Mouse (Mus musculus): ENCODE results near the gene Col11a2.
A peak's percentile ranks its signal among the peaks of the same experiment; 100 is the strongest.
"Not testable (repeated sequence)": the region's sequence is repeated elsewhere in the genome, so short reads cannot be mapped to it uniquely, and the experiment has no call there.

Gene Col11a2

DNA sequence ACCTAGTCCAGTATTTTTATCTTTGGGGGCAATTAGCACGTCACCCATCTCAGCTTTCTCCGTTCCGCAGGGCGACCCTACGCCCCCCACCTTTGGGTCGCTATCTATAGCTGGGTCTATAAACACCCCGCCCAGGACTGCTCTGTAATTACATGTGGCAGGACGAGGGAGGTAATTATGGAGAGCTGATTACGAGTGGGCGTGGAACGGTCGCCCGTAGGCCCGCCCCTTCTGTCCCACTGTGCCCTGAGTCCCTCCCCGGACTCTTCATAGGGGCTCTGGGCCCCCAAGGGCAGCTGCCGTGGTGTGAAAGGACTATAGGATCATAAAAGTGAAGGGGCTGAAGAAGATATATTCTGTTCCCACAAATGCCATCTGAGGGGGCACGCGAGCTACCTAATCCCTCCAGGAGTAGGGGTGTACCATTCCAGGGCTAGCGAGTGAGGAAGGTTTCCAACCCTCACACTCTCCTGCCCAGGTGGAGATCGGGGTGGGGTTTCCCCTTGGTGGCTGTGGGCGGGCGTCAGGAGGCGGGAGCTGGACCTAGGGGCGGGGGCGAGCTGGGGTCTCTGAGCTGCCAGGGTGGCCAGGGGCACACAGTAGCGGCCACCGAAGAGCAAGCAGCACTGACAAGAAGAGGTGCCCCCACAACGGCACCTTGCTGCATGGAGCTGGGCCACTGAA is at the start of gene Col11a2:
Col11a2 (plus strand) TSS at position 560 of the 684 bp plus-strand sequence.
- DNase-seq (ENCODE audit: low read depth, low spot score): no peak

DNA sequence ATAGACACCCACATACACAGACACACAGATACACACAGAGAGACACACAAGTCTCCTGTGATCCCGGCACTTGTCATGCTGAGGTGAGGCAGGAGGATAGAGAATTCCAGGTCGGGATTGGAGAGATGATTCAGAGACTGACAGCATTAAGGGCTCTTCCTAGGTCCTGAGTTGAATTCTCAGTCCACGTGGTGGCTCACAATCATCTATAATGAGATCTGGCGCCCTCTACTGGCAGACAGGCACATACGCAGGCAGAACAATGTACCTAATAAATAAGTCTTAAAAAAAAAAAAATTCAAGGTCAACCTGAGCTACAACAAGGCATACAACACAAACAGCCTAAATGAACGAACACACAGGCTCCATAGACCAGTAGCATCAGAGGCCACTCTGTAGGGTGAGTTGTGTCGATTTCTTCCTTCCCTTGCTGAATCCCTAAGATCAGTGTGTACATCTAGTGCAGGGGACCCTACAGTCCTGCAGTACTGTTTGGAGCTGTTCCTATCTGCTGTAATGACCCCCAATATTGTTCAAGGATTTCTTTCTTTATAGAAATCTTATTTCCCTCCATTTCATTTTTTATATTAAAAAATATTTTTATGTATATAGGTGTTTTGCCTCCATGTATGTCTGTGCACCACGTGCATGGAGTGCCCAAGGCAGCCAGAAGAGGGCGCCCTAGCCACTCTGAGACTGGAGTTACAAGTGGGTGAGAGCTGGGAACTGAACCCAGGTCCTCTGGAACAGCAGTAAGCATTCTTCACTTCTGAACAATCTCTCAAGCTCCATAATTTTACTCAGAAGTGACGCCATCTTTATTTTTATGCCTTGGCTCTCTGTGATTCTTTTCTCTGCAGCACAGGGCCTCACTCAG is 47.2 kb upstream of the Col11a2 start:
- DNase-seq (ENCODE audit: low read depth, low spot score): peak; percentile 61

DNA sequence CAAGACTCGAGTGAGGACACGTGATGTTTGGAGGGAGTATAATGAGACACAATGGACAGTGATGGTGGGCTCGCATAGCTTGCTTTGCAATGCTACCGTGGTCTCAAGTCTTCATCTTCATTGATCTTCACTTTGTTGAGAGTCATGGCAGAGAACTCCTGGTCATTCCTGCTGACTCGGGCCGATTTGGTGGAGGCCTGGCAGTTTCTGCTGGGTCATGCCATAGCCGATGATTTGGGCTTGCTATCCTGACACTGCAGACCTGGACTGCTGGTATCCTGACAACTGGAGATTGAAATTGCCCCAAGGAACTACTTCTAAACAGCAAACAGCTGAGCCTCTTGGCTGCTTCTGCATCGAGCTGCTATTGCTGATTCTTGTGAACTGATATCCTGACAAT is 44.3 kb upstream of the Col11a2 start:
- DNase-seq (ENCODE audit: low read depth, low spot score): no peak

DNA sequence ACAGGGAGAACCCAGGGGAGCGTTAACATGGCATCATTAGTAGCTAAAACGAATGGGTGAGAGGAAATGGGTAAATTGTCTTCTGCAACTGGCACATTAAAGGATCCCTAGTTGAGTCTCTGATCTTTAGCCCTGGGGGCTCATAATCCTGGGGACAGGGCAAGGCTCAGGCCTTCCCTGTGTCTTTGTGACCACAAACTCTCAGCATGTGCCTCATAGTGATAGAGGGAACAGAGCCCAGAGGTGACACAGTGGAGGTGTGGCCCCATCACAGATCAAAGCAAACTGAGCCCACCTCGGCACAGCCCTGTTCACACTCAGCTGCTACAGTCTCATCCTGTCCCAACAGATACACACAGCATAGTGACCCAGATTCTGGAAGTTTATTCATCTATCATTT is 43.6 kb upstream of the Col11a2 start:
- DNase-seq (ENCODE audit: low read depth, low spot score): no peak

DNA sequence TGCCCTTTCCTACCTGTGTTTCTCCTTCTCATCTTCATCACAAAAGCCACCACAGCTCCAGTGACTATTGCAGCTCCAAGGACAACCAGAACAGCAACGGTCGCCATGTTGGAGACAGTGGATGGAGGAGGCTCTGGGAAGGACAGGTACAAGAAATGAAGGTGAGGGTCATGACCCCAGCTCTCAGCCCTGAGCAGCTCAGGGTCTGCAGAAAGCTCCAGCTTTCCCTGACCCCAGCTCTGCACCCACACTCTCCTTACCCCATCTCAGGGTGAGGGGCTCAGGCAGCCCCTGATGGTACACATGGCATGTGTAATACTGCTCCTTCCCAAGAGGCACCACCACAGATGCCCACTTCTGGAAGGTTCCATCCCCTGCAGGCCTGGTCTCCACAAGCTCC is 42.2 kb upstream of the Col11a2 start:
- DNase-seq (ENCODE audit: low read depth, low spot score): not testable (repeated sequence)

DNA sequence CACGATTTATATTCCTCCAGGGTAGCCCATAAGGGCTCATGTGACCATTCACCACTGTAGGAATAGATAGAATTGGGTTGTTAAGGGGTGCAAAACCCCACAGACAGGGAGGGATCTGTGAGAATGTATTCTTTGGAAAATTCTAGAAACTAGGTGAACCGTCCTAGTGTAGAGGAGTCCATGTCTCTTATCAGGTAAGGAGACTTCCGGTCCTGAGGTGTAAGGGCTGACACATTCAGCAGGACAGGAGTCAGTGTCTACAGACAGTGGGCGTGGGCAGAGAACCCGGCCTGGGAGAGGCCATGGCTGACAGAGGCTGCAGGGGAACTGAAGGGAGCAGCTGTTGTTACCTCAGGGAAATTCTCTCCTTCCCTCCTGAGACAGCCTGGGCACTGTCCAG is 40.5 kb upstream of the Col11a2 start:
- not testable (repeated sequence) for DNase-seq (ENCODE audit: low read depth, low spot score)

DNA sequence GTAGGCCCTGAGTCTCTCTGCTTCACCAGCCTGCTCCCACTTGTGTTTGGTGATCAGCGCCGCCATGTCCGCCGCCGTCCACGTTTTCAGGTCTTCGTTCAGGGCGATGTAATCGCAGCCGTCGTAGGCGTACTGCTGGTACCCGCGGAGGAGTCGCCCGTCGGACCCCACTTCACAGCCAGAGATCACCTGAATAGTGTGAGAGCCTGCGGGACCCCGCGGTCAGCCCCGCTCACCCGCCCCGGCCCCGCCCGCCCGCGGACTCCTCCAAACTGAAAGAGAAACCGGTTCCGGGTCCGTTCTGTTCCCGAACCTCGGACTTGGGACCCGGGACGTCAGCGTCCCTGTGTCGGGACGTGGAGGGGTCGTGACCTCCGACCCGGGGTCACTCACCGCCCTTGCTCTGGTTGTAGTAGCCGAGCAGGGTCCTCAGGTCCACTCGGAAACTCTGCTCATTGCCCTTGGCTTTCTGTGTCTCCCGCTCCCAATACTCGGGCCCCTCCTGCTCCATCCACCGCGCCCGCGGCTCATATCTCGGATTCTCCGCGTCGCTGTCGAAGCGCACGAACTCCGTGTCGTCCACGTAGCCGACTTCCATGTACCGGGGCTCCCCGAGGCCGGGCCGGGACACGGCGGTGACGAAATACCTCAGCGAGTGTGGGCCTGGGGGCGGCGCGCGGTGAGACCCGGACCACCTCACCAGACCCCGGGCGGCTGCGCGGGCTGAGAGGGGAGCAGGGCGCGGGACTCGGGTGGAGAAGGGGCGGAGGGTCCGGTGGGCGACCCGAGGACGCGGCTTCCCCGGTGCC is 39.7 kb upstream of the Col11a2 start:
- DNase-seq (ENCODE audit: low read depth, low spot score): no peak

DNA sequence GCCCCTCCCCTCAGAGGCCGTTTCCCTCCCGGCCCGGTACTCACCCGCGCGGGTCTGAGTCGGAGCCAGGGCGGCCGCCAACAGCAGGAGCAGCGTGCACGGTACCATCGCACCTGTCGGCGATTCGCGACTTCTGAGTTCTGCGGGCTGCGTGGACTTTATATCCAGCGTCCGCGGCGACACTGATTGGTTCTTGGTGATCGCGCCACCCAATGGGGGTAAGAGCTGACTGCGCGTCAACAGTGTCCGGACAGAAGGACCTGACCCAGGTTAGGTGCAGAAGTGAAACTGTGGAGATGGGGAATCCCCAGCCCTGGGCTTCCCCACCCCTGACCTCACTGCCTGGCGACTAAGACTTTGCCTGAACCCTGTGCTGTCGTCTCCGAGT is 39.1 kb upstream of the Col11a2 start, which contains the start of gene H2-K1:
H2-K1 (minus strand) TSS at position 198 of the 388 bp plus-strand sequence.
- no peak for DNase-seq (ENCODE audit: low read depth, low spot score)

DNA sequence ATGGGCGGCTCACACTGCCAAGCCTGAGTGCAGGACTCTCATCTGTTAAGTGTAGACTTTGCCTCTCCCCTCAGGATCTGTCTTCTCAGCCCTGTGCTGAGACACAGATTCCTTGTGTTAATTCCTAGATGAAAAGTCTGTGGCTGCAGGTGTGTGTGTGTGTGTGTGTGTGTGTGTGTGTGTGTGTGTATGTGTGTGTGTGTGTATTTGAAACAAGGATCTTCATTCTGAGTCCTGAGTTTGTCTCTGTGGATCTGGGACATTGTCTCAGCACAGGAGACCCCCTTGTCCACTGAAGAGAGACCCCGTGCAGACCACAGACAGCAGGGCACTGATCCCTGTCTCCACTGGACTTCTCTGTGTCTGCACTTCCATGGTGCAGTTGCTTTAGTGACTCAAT is 38.4 kb upstream of the Col11a2 start:
- not testable (repeated sequence) for DNase-seq (ENCODE audit: low read depth, low spot score)

DNA sequence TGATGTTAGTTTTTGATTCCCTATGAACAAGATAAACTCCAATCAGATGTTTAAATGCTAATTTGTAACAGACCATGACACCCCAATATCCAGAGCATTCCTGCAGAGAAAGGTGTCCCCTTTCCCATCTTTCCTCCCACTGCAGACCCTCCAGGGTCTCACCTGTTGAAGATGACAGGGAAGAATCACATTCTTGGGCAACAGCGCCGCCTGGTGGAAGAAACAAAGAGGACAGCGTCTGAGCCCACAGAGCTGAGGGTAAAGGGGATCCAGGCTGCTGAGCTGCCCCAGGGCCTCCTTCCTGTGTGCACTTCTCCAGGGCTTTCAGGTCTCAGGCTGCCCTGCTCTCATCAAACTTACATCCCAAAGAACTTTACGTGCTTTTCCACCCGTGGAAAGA is 35.8 kb upstream of the Col11a2 start:
- no peak for DNase-seq (ENCODE audit: low read depth, low spot score)

DNA sequence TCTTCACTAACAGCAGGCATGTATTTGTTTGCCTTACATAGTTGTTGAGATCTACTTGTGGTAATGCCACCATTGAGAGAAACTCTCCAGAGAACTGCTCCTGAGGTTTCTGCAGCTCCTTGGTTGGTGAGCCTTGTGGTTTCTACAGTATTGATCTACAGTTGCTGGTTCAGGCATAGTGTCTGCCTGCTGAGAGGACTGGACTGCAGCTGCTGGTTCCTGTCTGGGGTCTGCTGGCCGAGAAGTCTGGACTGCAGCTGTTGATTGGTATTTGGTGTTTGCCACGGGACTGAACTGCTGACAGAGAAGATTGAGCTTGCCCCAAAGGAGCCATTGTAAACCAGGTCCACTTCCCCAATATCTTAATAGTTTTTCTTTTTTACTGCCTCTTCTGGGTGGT is 32.7 kb upstream of the Col11a2 start:
- DNase-seq (ENCODE audit: low read depth, low spot score): no peak

DNA sequence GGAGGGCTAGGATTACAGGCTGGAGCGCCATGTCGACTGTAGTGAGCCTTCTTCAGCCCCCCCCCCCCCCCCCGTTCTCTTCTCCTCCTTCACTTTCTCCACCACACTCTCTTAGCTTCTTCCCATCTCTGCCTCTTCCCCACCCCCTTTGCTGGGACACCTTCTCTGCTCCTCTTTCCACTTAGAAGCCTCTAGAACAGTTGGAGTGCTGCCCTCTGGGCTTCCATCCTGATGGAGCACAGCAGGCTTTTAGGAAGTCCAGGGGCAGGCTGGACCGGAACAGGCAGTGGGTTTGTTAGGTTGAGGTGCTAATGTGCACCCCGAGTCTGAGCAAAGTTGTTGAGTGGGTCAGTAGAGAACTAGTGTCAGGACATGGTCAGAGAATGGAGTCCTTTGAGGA is 29.1 kb upstream of the Col11a2 start:
- DNase-seq (ENCODE audit: low read depth, low spot score): no peak

DNA sequence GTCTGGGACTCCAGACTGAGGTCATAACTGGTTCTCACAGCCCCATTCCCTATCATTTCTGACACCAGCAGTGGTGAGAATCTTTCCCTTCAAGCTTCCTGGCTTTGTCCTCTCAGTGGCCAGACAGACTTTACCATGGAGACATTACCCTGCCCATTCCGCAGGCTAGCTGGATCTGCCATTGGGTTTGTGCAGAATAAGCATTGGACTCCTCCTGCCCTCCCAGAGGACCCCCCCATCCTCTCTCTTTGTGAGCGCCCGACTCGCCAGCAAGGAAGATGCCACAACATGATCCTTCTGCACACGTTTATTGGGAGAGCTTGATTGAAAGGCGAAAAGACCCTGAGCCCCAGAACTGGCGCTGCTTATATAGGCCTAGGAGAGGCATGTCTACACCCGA is 25.8 kb upstream of the Col11a2 start:
- no peak for DNase-seq (ENCODE audit: low read depth, low spot score)

DNA sequence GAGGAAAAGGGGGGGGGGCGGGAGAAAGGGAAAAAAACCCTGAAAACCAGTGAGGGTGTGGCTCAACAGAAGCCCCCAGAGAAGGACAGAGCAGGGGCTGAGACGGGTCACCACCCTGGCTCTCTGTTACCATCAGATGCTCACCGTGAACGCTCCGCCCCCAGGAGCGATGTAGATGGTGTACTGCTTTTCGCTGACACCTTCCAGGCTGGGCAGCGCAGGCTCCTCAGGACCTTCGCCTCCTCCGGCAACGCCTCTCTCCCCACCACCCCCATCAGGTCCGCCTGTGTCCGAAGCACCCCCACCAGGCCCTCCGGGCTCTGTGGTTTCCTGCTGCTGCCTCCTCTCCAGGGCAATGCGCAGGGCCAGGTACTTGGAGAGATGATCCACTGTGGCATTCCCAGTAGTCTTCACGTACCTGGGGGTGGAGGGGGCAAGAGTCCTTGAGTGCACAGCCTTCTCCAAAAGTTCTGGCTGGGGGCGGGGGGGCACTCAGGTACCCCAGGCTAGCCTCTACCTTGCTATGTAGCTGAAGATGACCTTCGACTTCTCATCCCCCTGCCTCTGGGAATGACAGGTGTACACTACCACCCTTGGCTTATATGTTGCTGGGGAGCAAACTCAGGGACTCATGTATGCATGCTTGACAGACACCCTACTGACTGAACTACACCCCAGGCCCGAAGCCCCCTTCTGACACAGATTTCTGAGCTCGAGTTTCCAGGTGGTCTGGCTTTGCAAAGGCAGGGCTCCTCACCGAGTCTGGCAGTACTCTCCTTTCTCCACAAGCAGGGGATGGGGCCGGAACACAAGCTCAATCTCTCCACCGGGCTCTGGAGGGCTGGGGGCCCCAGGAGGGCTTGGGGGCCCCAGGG is 17.5 kb upstream of the Col11a2 start:
- DNase-seq (ENCODE audit: low read depth, low spot score): no peak

DNA sequence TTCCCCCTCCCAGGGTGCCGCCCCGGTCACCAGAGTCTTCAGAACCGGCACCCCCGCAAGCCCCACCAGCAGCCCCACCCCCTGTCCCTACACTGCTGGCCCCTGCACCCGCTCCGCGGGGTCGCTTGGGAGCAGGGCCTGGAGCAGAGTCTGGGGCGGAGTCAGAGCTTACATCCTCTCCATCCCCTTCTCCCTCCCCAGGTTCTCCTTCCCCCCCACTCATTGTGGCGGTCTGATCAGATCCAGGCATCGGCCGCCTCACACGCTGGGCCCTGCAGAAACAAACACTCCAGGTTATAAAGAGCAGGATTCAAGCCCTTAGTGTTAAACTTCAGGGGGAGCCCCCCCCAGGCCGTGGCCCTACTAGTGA is 16.8 kb upstream of the Col11a2 start:
- DNase-seq (ENCODE audit: low read depth, low spot score): no peak

DNA sequence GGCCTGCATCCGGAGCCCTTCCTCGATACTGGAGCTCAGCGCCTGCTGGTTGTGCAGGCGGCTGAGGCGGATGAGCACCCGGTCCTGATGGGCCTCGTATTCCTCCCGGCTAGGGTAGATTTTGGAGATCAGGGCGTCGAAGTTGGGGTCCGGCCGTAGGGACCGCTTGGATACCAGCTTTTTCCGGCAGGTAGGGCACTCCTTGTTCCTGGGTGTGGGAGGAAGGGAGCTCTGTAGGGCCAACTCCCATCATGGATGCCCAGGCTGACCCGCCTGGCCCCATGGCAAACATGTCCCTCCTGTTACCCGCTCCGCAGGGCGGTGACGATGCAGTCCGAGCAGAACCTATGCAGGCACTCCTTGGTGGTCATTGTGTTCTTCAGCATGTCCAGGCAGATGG is 16.2 kb upstream of the Col11a2 start:
- DNase-seq (ENCODE audit: low read depth, low spot score): no peak

DNA sequence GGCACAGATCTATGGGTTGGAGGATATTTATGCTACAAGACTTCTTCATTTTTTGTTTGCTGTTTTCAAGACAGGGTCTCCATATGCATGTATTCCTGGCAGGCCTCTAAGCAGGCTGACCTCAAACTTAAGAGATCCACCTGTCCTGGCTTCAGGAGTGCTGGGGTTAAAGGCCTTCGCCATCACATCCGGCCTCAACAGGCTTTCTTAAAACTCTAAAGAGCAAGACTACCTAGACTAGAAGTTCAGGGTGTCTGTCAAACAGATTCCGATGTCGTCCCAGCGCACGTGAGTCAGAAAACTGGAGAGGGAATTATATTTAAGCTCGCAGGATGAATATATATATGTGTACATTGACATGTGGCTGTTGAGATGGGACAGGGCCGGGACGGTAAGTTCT is 15.6 kb upstream of the Col11a2 start:
- no peak for DNase-seq (ENCODE audit: low read depth, low spot score)

DNA sequence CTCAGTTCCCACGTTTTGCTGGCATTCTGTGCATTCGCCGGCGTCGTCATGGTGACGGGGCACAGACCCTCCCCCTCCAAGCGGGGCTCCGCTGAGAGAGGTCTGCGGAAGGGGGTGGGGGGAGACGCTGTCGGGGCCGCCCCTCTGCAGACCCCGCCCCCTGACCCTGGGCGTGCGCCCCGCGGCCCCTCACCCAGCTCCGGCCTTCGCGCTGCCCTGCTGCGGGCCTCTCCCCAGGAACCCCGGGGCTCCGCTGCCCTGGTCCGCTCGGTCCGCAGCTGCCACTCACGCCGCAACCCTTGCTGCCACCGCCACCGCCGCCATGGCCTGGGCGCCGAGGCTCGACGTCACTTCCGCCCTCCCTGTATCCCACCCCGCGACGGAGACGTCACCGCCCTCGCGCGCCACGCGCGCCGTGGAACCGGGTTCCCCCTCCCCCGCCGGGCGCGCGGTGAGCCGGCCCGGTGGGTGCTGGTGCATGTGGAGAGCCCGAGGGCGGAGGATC is 14.9 kb upstream of the Col11a2 start, which contains the start of gene Ring1:
Ring1 (minus strand) TSS at position 364 of the 505 bp plus-strand sequence.
- DNase-seq (ENCODE audit: low read depth, low spot score): peak; percentile 79

DNA sequence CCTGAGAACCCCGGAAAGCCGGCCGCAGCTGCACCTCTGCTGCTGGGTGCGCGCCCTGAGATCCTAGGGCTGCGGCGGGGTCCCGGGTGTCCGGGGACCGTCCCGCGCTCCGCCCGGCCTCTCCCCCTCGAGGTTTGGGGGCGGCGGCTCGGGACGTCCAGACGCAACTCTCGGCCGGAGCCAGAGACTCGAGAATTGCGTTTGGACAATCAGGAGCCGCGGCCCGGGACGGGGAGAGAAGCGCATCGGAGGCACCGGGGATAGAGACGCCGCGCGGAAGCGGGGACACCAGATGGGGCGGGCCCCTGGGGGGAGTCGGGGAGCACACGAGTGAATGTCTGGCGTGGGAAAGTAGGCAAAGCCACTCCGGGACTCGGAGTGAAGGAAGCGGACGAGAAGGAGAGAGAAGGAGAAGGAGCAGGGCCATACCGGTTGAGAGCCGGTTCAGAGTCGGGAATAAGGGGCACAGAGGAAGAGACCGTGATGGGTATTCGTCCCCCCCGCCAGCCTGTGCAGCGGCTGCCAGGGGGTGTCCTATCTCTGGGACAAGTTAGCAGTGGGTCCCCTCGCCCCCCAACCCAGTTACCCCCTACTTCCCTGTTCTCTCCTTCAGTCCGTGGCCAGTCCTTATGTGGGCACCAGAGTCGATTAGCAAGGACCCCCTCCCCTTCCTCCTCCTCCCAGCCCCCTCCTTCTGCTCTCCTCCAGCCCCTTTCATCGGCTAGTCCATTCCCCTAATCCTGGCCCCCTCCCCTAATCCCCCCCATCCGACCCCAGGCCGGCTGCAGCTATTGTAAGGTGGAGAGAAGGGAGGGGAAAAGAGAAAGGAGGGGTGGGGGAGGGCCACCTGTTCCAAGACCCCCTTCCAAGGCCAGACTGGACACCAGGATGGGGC is 14.1 kb upstream of the Col11a2 start:
- DNase-seq (ENCODE audit: low read depth, low spot score): no peak

DNA sequence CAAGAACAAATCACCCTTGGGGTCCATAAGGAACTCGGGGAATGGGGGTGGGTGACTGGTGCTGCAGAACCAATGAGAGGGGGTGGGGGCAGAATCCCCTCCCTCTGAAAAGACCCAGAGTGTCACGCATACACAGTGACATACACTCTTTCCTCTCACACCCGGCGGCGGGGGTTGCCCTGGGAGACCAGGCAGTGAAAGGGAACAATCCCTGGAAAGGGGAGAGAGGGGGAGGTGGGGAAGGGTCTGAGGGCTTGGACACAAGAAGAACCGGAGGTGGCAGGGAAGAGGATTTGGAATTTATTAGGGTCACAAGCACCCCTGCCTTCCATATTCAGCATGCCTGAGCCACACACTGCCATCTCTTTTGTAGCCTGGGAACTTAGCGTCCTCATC is 13.5 kb upstream of the Col11a2 start:
- no peak for DNase-seq (ENCODE audit: low read depth, low spot score)
